ENCODE assay signal across 27 mouse cellular contexts in the genomic region with DNA sequence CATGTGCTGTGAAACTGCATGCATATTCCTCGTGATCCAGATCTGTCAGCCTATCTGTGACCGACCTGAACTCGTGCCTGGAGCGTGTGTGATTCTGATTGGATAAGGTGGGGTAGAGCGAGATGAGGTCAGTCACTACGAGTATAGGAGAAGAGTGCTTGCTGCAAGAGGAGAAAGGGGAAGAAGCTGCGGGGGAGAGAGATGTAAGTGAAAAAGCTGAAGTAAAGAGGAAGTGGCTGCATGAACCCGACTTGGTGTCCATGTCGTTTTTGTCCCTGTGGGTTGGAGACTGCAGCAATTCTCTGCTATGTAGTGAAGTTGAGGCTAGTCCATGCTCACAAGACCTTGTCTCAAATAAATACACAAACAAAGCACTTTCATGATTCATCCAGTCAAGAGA.
"Had no signal": no experiment of that assay in that cellular context is flagged by ENCODE, and none has a peak within 500 bp of the region (broad histone marks: within the 10 kb centered on the region; RNA-seq: fewer than 3 reads in every experiment).

No protein-coding gene starts in this region.

- H3K27ac ChIP-seq: heart, embryonic 10.5 days; hindbrain, embryonic 10.5 days; hindbrain, embryonic 12.5 days; hindbrain, embryonic 14.5 days; intestine, embryonic 15.5 days; kidney, embryonic 15.5 days; kidney, postnatal 0 days; limb, embryonic 13.5 days; limb, embryonic 15.5 days; liver, embryonic 12.5 days; liver, embryonic 14.5 days had no signal

- H3K4me3 ChIP-seq: heart, embryonic 10.5 days; heart, embryonic 12.5 days; hindbrain, embryonic 10.5 days; hindbrain, embryonic 12.5 days; intestine, embryonic 15.5 days; kidney, embryonic 15.5 days; limb, embryonic 13.5 days; limb, embryonic 15.5 days; liver, embryonic 12.5 days had no signal

- ATAC-seq: hindbrain, embryonic 16.5 days; inflammation-experienced regulatory T-cells, adult 6 months; intestine, embryonic 15.5 days; intestine, postnatal 0 days; liver, embryonic 12.5 days had no signal

- DNase-seq: gastrocnemius, postnatal 14 days; gastrocnemius, postnatal 36 days; heart, adult 18-20 months; heart, postnatal 10 days; heart, postnatal 4 days; kidney, adult 2 months; kidney, adult 9 months; kidney, postnatal 14 days; kidney, postnatal 36 days; layer of hippocampus, adult 9-11 months; layer of hippocampus, postnatal 36 days; left cerebral cortex, postnatal 4 days had no signal

- H3K4me2 ChIP-seq: heart, embryonic 12.5 days; hindbrain, embryonic 12.5 days; hindbrain, embryonic 14.5 days; intestine, embryonic 15.5 days; kidney, embryonic 15.5 days; limb, embryonic 13.5 days; limb, embryonic 15.5 days; liver, embryonic 12.5 days had no signal

- H3K9me3 ChIP-seq: heart, embryonic 10.5 days; intestine, embryonic 15.5 days; kidney, embryonic 15.5 days; limb, embryonic 15.5 days; liver, embryonic 12.5 days had no signal

- H3K36me3 ChIP-seq: heart, embryonic 10.5 days; heart, embryonic 12.5 days; hindbrain, embryonic 10.5 days; hindbrain, embryonic 12.5 days; intestine, embryonic 15.5 days; kidney, embryonic 15.5 days; limb, embryonic 13.5 days; limb, embryonic 15.5 days; liver, embryonic 12.5 days had no signal

- H3K27me3 ChIP-seq: heart, embryonic 12.5 days; hindbrain, embryonic 12.5 days; intestine, embryonic 15.5 days; kidney, embryonic 15.5 days; limb, embryonic 13.5 days; limb, embryonic 15.5 days; liver, embryonic 12.5 days had no signal

- H3K9ac ChIP-seq: heart, embryonic 12.5 days; hindbrain, embryonic 12.5 days; hindbrain, embryonic 14.5 days; intestine, embryonic 15.5 days; kidney, embryonic 15.5 days; limb, embryonic 13.5 days; limb, embryonic 15.5 days; liver, embryonic 12.5 days; liver, embryonic 14.5 days had no signal

- H3K4me1 ChIP-seq: heart, embryonic 10.5 days; heart, embryonic 12.5 days; hindbrain, embryonic 10.5 days; hindbrain, embryonic 12.5 days; intestine, embryonic 15.5 days; kidney, embryonic 15.5 days; limb, embryonic 13.5 days; limb, embryonic 15.5 days; liver, embryonic 12.5 days had no signal
